Mouse (Mus musculus): ENCODE measurements around the gene Papolg. TPM values are rescaled to one million over a fixed set of nuclear protein-coding genes. Genes with fewer than 3 reads are reported as not detected.
A peak's percentile ranks its signal among the peaks of the same experiment; 100 is the strongest.
"Not testable (repeated sequence)": the region's sequence is repeated elsewhere in the genome, so short reads cannot be mapped to it uniquely, and the experiment has no call there.

The Papolg gene
- polyA plus RNA-seq (2012; rRNA removed): 10.5 and 11.3 TPM in 2 replicates

DNA sequence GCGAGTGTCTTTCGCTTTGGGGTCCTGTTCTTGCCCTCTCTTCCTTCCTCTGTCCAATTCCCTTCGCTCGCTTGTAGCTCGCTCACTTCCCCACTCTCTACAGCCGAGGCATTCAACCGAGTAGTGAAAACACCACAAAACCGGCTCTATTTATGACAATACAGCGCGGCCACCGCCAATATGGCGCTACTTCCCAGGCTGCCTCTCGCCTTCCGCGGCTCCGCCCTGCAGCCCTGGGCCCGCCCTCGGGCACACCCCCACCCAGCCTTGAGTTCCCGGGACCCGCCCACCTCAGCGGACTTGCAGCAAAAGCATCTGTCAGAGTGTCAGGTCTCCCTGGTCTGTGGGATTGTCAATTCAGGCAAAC is at the start of gene Papolg:
TSS of gene Papolg (minus strand) at position 194 of the 367 bp plus-strand sequence.
- WGBS: under 1% methylated on average over 21 of the region's 21 CpGs
- H3K4me3 ChIP-seq (replicated peaks; ENCODE audit: insufficient read depth, low read depth, low read length): peak within 1 kb of the TSS; percentile 100
- peak; percentile 88 to 89 for DNase-seq
- peak; percentile 88; the same call in 1 of the 2 replicates for TF ChIP-seq POLR2A (IDR thresholded peaks at IDR 0.05; ENCODE audit: borderline replicate concordance, insufficient read depth, low read length)
- no peak for TF ChIP-seq CTCF (IDR thresholded peaks at IDR 0.05; ENCODE audit: borderline replicate concordance, insufficient read depth, low read depth, low read length)
- H3K4me1 ChIP-seq (ENCODE audit: control insufficient read depth, insufficient read depth, low read length): no peaks in the 10 kb centered on the region
- peak within 1 kb of the TSS; percentile 86 for H3K27ac ChIP-seq (ENCODE audit: insufficient read depth, low read length)
- no peaks in the 10 kb centered on the region for H3K27me3 ChIP-seq (ENCODE audit: control insufficient read depth, insufficient read depth, low read length)

DNA sequence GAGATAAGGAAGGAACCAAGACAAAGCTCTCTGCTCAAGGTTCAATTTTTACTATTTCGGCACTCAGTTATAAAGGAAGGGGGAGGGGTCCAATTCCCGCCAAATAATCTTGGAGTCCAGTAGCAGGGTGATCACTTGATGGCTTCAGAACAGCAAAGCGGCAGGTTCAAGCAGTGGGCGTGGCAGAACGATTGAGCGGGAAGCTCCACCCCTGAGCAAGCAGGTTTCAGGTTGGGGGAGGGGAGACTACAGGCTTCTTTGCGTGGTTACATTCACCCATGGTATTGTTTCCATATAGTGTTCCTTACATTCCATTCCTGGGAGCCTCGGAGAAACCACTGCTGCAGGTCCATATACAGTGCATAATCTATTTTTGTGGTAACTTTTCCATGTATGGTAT is 33.1 kb upstream of the Papolg start:
- not testable (repeated sequence) for H3K4me3 ChIP-seq (replicated peaks; ENCODE audit: insufficient read depth, low read depth, low read length); H3K4me1 ChIP-seq (ENCODE audit: control insufficient read depth, insufficient read depth, low read length); H3K27ac ChIP-seq (ENCODE audit: insufficient read depth, low read length); DNase-seq; H3K27me3 ChIP-seq (ENCODE audit: control insufficient read depth, insufficient read depth, low read length)
- WGBS: 29% methylated on average over 8 of the region's 8 CpGs

DNA sequence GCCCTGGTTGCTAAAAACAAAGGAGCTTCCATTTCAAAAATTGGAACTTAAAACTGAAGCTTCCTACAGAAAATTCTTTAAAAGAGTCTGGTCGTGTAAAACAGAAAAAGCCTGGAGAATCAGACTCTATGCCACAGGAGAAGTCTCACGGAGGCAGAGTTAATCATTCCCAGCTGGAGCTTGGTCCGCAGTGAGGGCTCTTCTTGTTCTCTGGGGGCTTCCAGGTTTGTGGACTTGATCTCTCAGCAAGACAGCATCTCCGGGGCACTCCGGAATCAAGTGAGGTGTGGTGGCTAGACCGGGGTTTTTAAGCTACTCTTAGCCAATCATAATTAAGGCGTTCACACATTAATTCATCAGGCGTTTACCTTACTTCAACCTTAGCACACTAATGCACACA is 32.6 kb upstream of the Papolg start:
- no peaks in the 10 kb centered on the region for H3K27me3 ChIP-seq (ENCODE audit: control insufficient read depth, insufficient read depth, low read length)
- DNase-seq: no peak
- no peak for TF ChIP-seq CTCF (IDR thresholded peaks at IDR 0.05; ENCODE audit: borderline replicate concordance, insufficient read depth, low read depth, low read length)
- TF ChIP-seq POLR2A (IDR thresholded peaks at IDR 0.05; ENCODE audit: borderline replicate concordance, insufficient read depth, low read length): no peak
- 34% methylated on average over 8 of the region's 8 CpGs for WGBS
- no peak overlapping the region for H3K27ac ChIP-seq (ENCODE audit: insufficient read depth, low read length)
- no peaks in the 10 kb centered on the region for H3K4me1 ChIP-seq (ENCODE audit: control insufficient read depth, insufficient read depth, low read length)
- H3K4me3 ChIP-seq (replicated peaks; ENCODE audit: insufficient read depth, low read depth, low read length): no peak overlapping the region

DNA sequence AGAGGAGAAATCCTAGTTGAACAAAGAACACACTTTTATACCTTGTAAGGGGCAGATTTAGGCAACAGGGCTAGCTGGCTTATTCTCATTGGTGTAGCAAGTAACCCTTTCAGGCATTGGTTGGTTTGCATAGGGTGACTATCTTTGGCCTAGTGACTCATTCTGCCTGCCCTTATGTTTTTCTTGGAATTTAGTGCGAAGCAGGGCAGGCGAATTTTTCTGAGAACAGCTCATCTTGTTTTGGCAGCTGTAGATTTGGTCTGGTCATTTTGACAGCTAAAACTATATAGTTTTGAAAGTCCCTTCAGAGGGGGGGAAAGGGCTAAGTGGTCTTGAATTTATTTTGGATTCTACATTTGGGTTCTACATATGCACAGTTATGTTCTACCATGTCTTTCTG is 18.8 kb upstream of the Papolg start:
- not testable (repeated sequence) for H3K27ac ChIP-seq (ENCODE audit: insufficient read depth, low read length); H3K27me3 ChIP-seq (ENCODE audit: control insufficient read depth, insufficient read depth, low read length); H3K4me1 ChIP-seq (ENCODE audit: control insufficient read depth, insufficient read depth, low read length); H3K4me3 ChIP-seq (replicated peaks; ENCODE audit: insufficient read depth, low read depth, low read length); DNase-seq
- WGBS: 74% methylated on average over 2 of the region's 2 CpGs

DNA sequence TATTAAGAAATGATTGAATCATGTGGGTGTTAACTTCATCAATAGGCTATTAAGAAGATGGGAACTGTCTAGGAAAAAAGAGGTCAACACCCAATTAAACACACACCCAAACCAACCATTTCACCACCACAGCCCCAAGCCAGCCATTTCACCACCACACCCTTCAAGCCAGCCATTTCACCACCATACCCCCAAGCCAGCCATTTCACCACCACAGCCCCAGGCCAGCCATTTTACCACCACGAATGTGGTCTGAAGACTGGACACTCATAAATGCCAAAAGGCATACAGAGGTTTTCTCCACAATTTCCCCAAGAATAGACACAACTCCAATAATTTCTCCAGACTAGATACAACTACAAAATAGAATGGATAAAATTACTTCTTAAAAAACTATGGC is 8.9 kb upstream of the Papolg start:
- no peak for TF ChIP-seq CTCF (IDR thresholded peaks at IDR 0.05; ENCODE audit: borderline replicate concordance, insufficient read depth, low read depth, low read length)
- 79% methylated on average over 1 of the region's 1 CpGs for WGBS

DNA sequence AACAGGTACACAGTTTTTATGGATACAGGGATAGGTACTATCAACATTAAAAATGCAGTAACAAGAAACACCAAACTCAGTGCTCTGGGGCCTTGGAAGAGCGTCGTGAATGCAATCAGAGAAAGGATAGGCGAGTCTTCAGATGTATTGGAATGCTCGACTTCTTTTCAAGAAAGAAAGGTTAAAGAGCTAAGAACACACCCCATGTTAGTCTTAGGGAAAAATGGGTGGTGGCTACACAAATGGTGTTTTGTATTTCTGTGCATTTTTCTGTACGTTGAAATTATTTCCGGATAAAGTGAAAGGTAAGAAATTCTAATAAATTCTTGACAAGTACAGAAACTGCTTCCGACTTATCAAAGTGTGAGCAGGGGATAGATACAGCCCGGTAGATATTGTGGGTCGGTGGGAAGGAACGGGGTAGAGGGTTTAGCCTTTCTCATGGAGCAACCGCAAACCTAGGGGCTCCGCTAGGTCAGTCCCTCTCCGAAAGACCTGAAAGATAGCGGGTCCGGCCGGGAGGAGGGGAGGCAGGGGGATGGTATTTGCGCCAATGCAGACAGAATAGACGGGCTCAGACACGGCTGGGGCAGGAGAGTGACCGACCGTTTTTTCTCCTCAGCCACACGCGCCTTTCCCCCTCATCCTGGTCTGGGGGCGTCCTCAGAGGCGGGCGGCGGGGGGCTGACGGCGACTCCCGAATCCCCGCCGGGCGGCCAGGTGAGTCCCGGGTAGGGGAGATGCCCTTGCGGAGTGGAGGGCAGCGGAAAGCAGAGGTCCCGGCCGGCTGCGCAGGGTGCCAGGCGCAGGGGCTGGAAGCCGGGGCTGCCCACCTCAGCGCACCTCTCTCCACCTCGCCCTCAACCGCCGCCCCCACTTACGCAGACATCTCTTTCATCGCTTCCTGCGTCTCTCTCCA is 653 bp downstream of the Papolg start:
- peak overlapping the region; percentile 86 for H3K27ac ChIP-seq (ENCODE audit: insufficient read depth, low read length)
- H3K4me1 ChIP-seq (ENCODE audit: control insufficient read depth, insufficient read depth, low read length): no peaks in the 10 kb centered on the region
- TF ChIP-seq POLR2A (IDR thresholded peaks at IDR 0.05; ENCODE audit: borderline replicate concordance, insufficient read depth, low read length) (no peak), CTCF (IDR thresholded peaks at IDR 0.05; ENCODE audit: borderline replicate concordance, insufficient read depth, low read depth, low read length) (no peak)
- H3K27me3 ChIP-seq (ENCODE audit: control insufficient read depth, insufficient read depth, low read length): no peaks in the 10 kb centered on the region
- WGBS: under 1% methylated on average over 48 of the region's 48 CpGs
- no peak for DNase-seq
- peak overlapping the region; percentile 100 for H3K4me3 ChIP-seq (replicated peaks; ENCODE audit: insufficient read depth, low read depth, low read length)

More for the DNA sequence above, 8.9 kb upstream of the Papolg start:
- Histone ChIP-seq H3K27me3 (ENCODE audit: control insufficient read depth, insufficient read depth, low read length) (no peaks in the 10 kb centered on the region; the same call in 1 of the 2 replicates), H3K27ac (ENCODE audit: insufficient read depth, low read length) (no peak overlapping the region), H3K4me1 (ENCODE audit: control insufficient read depth, insufficient read depth, low read length) (no peaks in the 10 kb centered on the region), H3K4me3 (replicated peaks; ENCODE audit: insufficient read depth, low read depth, low read length) (no peak overlapping the region)
- no peak for DNase-seq

DNA sequence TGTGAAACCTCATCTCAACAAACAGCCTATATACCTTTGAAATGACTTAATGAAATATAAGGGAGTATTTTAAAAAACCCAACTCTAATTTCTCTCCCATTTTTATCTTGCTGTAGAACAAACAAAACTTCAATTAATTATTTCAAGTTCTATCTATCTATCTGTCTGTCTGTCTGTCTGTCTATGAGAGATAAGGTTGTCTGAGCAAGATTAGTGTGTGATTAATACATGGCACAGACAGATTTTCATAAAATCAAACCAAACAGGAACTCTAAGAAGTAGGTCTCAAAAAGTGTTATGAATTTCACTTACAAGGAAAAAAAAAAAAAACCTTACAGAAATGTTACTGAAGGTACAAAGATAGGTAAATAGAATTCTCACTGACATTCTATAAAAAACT is 1.5 kb downstream of the Papolg start:
- Histone ChIP-seq H3K4me1 (ENCODE audit: control insufficient read depth, insufficient read depth, low read length) (no peaks in the 10 kb centered on the region), H3K27ac (ENCODE audit: insufficient read depth, low read length) (no peak overlapping the region), H3K27me3 (ENCODE audit: control insufficient read depth, insufficient read depth, low read length) (no peaks in the 10 kb centered on the region), H3K4me3 (replicated peaks; ENCODE audit: insufficient read depth, low read depth, low read length) (no peak overlapping the region)
- TF ChIP-seq CTCF (IDR thresholded peaks at IDR 0.05; ENCODE audit: borderline replicate concordance, insufficient read depth, low read depth, low read length) (no peak), POLR2A (IDR thresholded peaks at IDR 0.05; ENCODE audit: borderline replicate concordance, insufficient read depth, low read length) (no peak)
- DNase-seq: no peak

DNA sequence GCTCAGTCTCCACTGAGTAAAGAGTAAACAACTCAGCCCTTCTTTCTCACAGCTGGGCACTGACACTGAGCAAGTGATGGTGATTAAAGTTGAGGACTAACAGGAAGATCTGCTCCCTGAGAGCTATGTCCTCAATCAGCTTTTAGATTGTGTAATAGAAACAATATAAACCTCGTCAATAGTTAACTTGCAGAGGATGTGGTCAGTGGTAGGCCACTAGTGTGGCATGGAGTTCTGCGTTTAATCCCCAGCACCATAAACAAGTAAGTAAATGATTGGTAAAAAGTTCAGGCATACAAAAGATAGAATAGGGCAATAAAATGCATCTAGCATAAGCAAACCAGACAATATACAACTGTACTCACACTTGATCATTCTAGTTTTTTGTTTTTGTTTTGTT is 30.7 kb downstream of the Papolg start:
- H3K4me1 ChIP-seq (ENCODE audit: control insufficient read depth, insufficient read depth, low read length): no peaks in the 10 kb centered on the region
- no peak overlapping the region for H3K4me3 ChIP-seq (replicated peaks; ENCODE audit: insufficient read depth, low read depth, low read length)
- DNase-seq: no peak
- TF ChIP-seq POLR2A (IDR thresholded peaks at IDR 0.05; ENCODE audit: borderline replicate concordance, insufficient read depth, low read length): no peak
- no peak for TF ChIP-seq CTCF (IDR thresholded peaks at IDR 0.05; ENCODE audit: borderline replicate concordance, insufficient read depth, low read depth, low read length)
- no peak overlapping the region for H3K27ac ChIP-seq (ENCODE audit: insufficient read depth, low read length)
- H3K27me3 ChIP-seq (ENCODE audit: control insufficient read depth, insufficient read depth, low read length): no peaks in the 10 kb centered on the region
- WGBS: 90% methylated on average over 2 of the region's 2 CpGs

Data from cerebellum, adult 2 months (tissue).